Mouse (Mus musculus) forebrain, embryonic 13.5 days (tissue): ENCODE measurements around the gene Thada. TPM values are rescaled to one million over a fixed set of nuclear protein-coding genes. Genes with fewer than 3 reads are reported as not detected.

Experiments used
- ATAC-seq: fragments of 200-750 bp; cut with Nextera tagmentation; 2 replicates; pipeline ENCODE4 v1.8.0; 2017
- H3K27ac ChIP-seq: fragments of 300-500 bp; sonication (generic); 2 replicates; pipeline ENCODE4 v1.5.1; 2015; ENCODE audit warnings: inconsistent platforms, mild to moderate bottlenecking, moderate library complexity
- H3K27me3 ChIP-seq: fragments of 300-500 bp; sonication (generic); 2 replicates; pipeline ENCODE4 v1.6.1; 2015; ENCODE audit warnings: mild to moderate bottlenecking, inconsistent platforms
- H3K36me3 ChIP-seq: fragments of 300-500 bp; sonication (generic); 2 replicates; pipeline ENCODE4 v1.6.1; 2015; ENCODE audit warnings: mild to moderate bottlenecking, inconsistent platforms; ENCODE audit not compliant: poor library complexity, severe bottlenecking
- H3K4me1 ChIP-seq: fragments of 300-500 bp; sonication (generic); 2 replicates; pipeline ENCODE4 v1.6.1; 2015; ENCODE audit warnings: inconsistent platforms
- H3K4me2 ChIP-seq: fragments of 300-500 bp; sonication (generic); 2 replicates; pipeline ENCODE4 v1.6.1; 2015; ENCODE audit warnings: inconsistent platforms, mild to moderate bottlenecking, moderate library complexity
- H3K4me3 ChIP-seq: fragments of 300-500 bp; sonication (generic); 2 replicates; pipeline ENCODE4 v1.5.1; 2015; ENCODE audit warnings: mild to moderate bottlenecking, inconsistent platforms
- H3K9ac ChIP-seq: fragments of 300-500 bp; sonication (generic); 2 replicates; pipeline ENCODE4 v1.6.1; 2015; ENCODE audit warnings: mild to moderate bottlenecking, inconsistent platforms
- H3K9me3 ChIP-seq: fragments of 300-500 bp; sonication (generic); replicated peaks from 2 replicates; pipeline ENCODE4 v1.6.1; 2016; ENCODE audit warnings: inconsistent platforms
- WGBS: fragments of 180-500 bp; shearing (Covaris S2); methylation state at CpG from one replicate; pipeline ENCODE4 v1.1.7; 2015; 5-methylcytosine and 5-hydroxymethylcytosine counted together
- polyA plus RNA-seq: library from polyadenylated mRNA; unstranded; fragments of >200 nt; fragmentation: Nextera tagmentation; extraction: Ambion mirVana; gene quantifications from 2 replicates; pipeline ENCODE4 v1.2.1, GENCODE M21; 2015

The Thada gene
- polyA plus RNA-seq, 1 experiment from 2014 or later = 6.9 TPM

GRCm38 (mm10) chr17:84271566-84272202 is 194.3 kb downstream of the Thada start:
- WGBS = 96% methylated on average over 6 of the region's 6 CpGs
- H3K36me3 ChIP-seq = peaks cover 6% of the 10 kb centered on the region; the same call in 1 of the 2 replicates
- H3K27ac ChIP-seq = no peak overlapping the region
- no peak overlapping the region for H3K9ac ChIP-seq
- no peak overlapping the region for H3K4me3 ChIP-seq
- no peaks in the 10 kb centered on the region for H3K27me3 ChIP-seq
- H3K9me3 ChIP-seq = no peaks in the 10 kb centered on the region
- no peak for ATAC-seq
- H3K4me2 ChIP-seq = no peak overlapping the region
- peaks cover 27% of the 10 kb centered on the region for H3K4me1 ChIP-seq

GRCm38 (mm10) chr17:84269722-84270121 is 196.3 kb downstream of the Thada start:
- Histone ChIP-seq H3K4me1 (peaks cover 22% of the 10 kb centered on the region), H3K36me3 (peaks cover 6% of the 10 kb centered on the region; the same call in 1 of the 2 replicates), H3K27me3 (no peaks in the 10 kb centered on the region), H3K27ac (no peak overlapping the region), H3K9ac (no peak overlapping the region), H3K4me3 (no peak overlapping the region), H3K4me2 (no peak overlapping the region), H3K9me3 (no peaks in the 10 kb centered on the region)
- 94% methylated on average over 5 of the region's 5 CpGs for WGBS
- ATAC-seq = no peak

- Histone ChIP-seq H3K4me2 (no peak overlapping the region), H3K27me3 (no peaks in the 10 kb centered on the region), H3K9me3 (no peaks in the 10 kb centered on the region), H3K9ac (no peak overlapping the region), H3K36me3 (peaks cover 6% of the 10 kb centered on the region; the same call in 1 of the 2 replicates), H3K4me1 (peaks cover 9% of the 10 kb centered on the region), H3K27ac (no peak overlapping the region), H3K4me3 (no peak overlapping the region)
- 74% methylated on average over 3 of the region's 3 CpGs for WGBS
- no peak for ATAC-seq
Observed at GRCm38 (mm10) chr17:84268450-84268849, 197.6 kb downstream of the Thada start.

- no peak for ATAC-seq
- H3K36me3 ChIP-seq = peaks cover 6% of the 10 kb centered on the region; the same call in 1 of the 2 replicates
- no peak overlapping the region for H3K9ac ChIP-seq
- no peaks in the 10 kb centered on the region for H3K27me3 ChIP-seq
- H3K4me3 ChIP-seq = no peak overlapping the region
- no peak overlapping the region for H3K27ac ChIP-seq
- WGBS = 97% methylated on average over 6 of the region's 6 CpGs
- H3K4me1 ChIP-seq = peaks cover 1% of the 10 kb centered on the region; the same call in 1 of the 2 replicates
- no peaks in the 10 kb centered on the region for H3K9me3 ChIP-seq
- H3K4me2 ChIP-seq = no peak overlapping the region
Observed at GRCm38 (mm10) chr17:84267456-84268074, 198.4 kb downstream of the Thada start.

- Histone ChIP-seq H3K4me1 (no peaks in the 10 kb centered on the region), H3K4me3 (no peak overlapping the region), H3K9ac (no peak overlapping the region), H3K4me2 (no peak overlapping the region), H3K9me3 (no peaks in the 10 kb centered on the region), H3K27me3 (no peaks in the 10 kb centered on the region), H3K36me3 (peaks cover under 1% of the 10 kb centered on the region; the same call in 1 of the 2 replicates), H3K27ac (no peak overlapping the region)
- ATAC-seq = no peak
- WGBS = 91% methylated on average over 3 of the region's 3 CpGs
Observed at GRCm38 (mm10) chr17:84266161-84266948, 199.7 kb downstream of the Thada start.

- no peak overlapping the region for H3K4me3 ChIP-seq
- H3K4me2 ChIP-seq = no peak overlapping the region
- no peaks in the 10 kb centered on the region for H3K36me3 ChIP-seq
- no peak overlapping the region for H3K27ac ChIP-seq
- H3K4me1 ChIP-seq = no peaks in the 10 kb centered on the region
- H3K9ac ChIP-seq = no peak overlapping the region
- no peaks in the 10 kb centered on the region for H3K9me3 ChIP-seq
- ATAC-seq = no peak
- WGBS = 86% methylated on average over 5 of the region's 5 CpGs
- H3K27me3 ChIP-seq = no peaks in the 10 kb centered on the region
Observed at GRCm38 (mm10) chr17:84265480-84266130, 200.4 kb downstream of the Thada start.

- Histone ChIP-seq H3K4me2 (no peak overlapping the region), H3K9ac (no peak overlapping the region), H3K36me3 (no peaks in the 10 kb centered on the region), H3K4me1 (no peaks in the 10 kb centered on the region), H3K4me3 (no peak overlapping the region), H3K27ac (peak overlapping the region; percentile 1; the same call in 1 of the 2 replicates), H3K27me3 (no peaks in the 10 kb centered on the region), H3K9me3 (no peaks in the 10 kb centered on the region)
- 0 out of 2 replicates have a peak, but pooled peaks have one; percentile 16 for ATAC-seq
- 72% methylated on average over 6 of the region's 6 CpGs for WGBS
Observed at GRCm38 (mm10) chr17:84264305-84264704, 201.7 kb downstream of the Thada start.

- Histone ChIP-seq H3K9ac (no peak overlapping the region), H3K9me3 (no peaks in the 10 kb centered on the region), H3K4me2 (no peak overlapping the region), H3K27me3 (no peaks in the 10 kb centered on the region), H3K4me1 (peaks cover 5% of the 10 kb centered on the region), H3K4me3 (no peak overlapping the region), H3K27ac (no peak overlapping the region), H3K36me3 (no peaks in the 10 kb centered on the region)
- 82% methylated on average over 5 of the region's 5 CpGs for WGBS
- no peak for ATAC-seq
Observed at GRCm38 (mm10) chr17:84263591-84263990, 202.4 kb downstream of the Thada start.

GRCm38 (mm10) chr17:84262325-84262979 is 203.6 kb downstream of the Thada start:
- Histone ChIP-seq H3K27ac (no peak overlapping the region), H3K27me3 (no peaks in the 10 kb centered on the region), H3K9me3 (no peaks in the 10 kb centered on the region), H3K4me3 (no peak overlapping the region), H3K4me2 (no peak overlapping the region), H3K36me3 (no peaks in the 10 kb centered on the region), H3K4me1 (peaks cover 12% of the 10 kb centered on the region), H3K9ac (no peak overlapping the region)
- WGBS = 88% methylated on average over 9 of the region's 9 CpGs
- ATAC-seq = no peak

- H3K9me3 ChIP-seq = no peaks in the 10 kb centered on the region
- no peak overlapping the region for H3K4me3 ChIP-seq
- no peaks in the 10 kb centered on the region for H3K36me3 ChIP-seq
- H3K27ac ChIP-seq = no peak overlapping the region
- peaks cover 15% of the 10 kb centered on the region for H3K4me1 ChIP-seq
- no peak overlapping the region for H3K4me2 ChIP-seq
- H3K27me3 ChIP-seq = no peaks in the 10 kb centered on the region
- ATAC-seq = no peak
- H3K9ac ChIP-seq = no peak overlapping the region
Observed at GRCm38 (mm10) chr17:84261010-84261409, 205.0 kb downstream of the Thada start.

GRCm38 (mm10) chr17:84260226-84260625 is 205.8 kb downstream of the Thada start:
- ATAC-seq = no peak
- no peak overlapping the region for H3K9ac ChIP-seq
- H3K27me3 ChIP-seq = no peaks in the 10 kb centered on the region
- H3K9me3 ChIP-seq = no peaks in the 10 kb centered on the region
- peaks cover 17% of the 10 kb centered on the region for H3K4me1 ChIP-seq
- H3K4me3 ChIP-seq = no peak overlapping the region
- no peaks in the 10 kb centered on the region for H3K36me3 ChIP-seq
- no peak overlapping the region for H3K4me2 ChIP-seq
- H3K27ac ChIP-seq = no peak overlapping the region
